Mouse (Mus musculus): ENCODE measurements at regions not wholly inside any gene's neighbourhood (a gene's known extent, or its start where the extent isn't known, plus 50 kb on each side); places are given as distances from the start of the nearest gene placed in this dataset.

- TF ChIP-seq CTCF (IDR thresholded peaks at IDR 0.05) (no peak), EP300 (IDR thresholded peaks at IDR 0.05) (no peak)
Observed at GRCm38 (mm10) chr13:79340459-79340858, 1140.9 kb upstream of the Nr2f1 start.

All from lung, postnatal 0 days (tissue).